Mouse (Mus musculus) MEL (cell line): ENCODE data around the gene Tor1a. TPM values are rescaled to one million over a fixed set of nuclear protein-coding genes. Genes with fewer than 3 reads are reported as not detected.

Source experiments
- DNase-seq: peaks from one replicate; pipeline ENCODE4 v3.0.0; 2011; ENCODE audit warnings: low read depth, low spot score
- H3K27ac ChIP-seq: 2 replicates; pipeline ENCODE4 v1.5.1; 2012; ENCODE audit warnings: low read depth, mild to moderate bottlenecking, control low read depth, low read length, moderate library complexity; ENCODE audit not compliant: control insufficient read depth
- H3K27me3 ChIP-seq, 2 experiments: fragments of 150-350 bp in 1 of 2; sonication (generic) in 1 of 2; 2 replicates each; pipeline ENCODE4 v1.6.1; 2012; ENCODE audit warnings: low read length in 2 of 2, mild to moderate bottlenecking in 2 of 2, improper control_type of control experiment in 1 of 2, moderate library complexity in 1 of 2; ENCODE audit not compliant: insufficient read depth in 2 of 2, control insufficient read depth in 1 of 2
- H3K36me3 ChIP-seq, 2 experiments: 2 replicates each; pipeline ENCODE4 v1.6.1; 2012 to 2014; ENCODE audit warnings: low read length in 2 of 2, improper control_type of control experiment in 1 of 2, inconsistent platforms in 1 of 2, mild to moderate bottlenecking in 1 of 2; ENCODE audit not compliant: insufficient read depth in 2 of 2, control insufficient read depth in 1 of 2
- H3K4me1 ChIP-seq, 2 experiments: fragments of 150-350 bp in 1 of 2; sonication (generic) in 1 of 2; 2 replicates each; pipeline ENCODE4 v1.6.1; 2012; ENCODE audit warnings: low read length in 2 of 2, improper control_type of control experiment in 1 of 2, mild to moderate bottlenecking in 1 of 2; ENCODE audit not compliant: insufficient read depth in 2 of 2, control insufficient read depth in 1 of 2
- H3K4me3 ChIP-seq, 2 experiments: fragments of 150-350 bp in 1 of 2; sonication (generic) in 1 of 2; 2 replicates each; pipeline ENCODE4 v1.5.1; 2012; ENCODE audit warnings: low read depth in 2 of 2, low read length in 2 of 2, mild to moderate bottlenecking in 2 of 2, moderate library complexity in 2 of 2, control low read depth in 1 of 2, improper control_type of control experiment in 1 of 2; ENCODE audit not compliant: control insufficient read depth in 1 of 2, insufficient read depth in 1 of 2
- H3K79me2 ChIP-seq: 2 replicates; pipeline ENCODE4 v1.6.1; 2012; ENCODE audit warnings: mild to moderate bottlenecking, low read length, moderate library complexity; ENCODE audit not compliant: control insufficient read depth, poor library complexity, insufficient read depth
- H3K9ac ChIP-seq: 2 replicates; pipeline ENCODE4 v1.6.1; 2012; ENCODE audit warnings: low read depth, mild to moderate bottlenecking, control low read depth, low read length, moderate library complexity; ENCODE audit not compliant: control insufficient read depth, poor library complexity, severe bottlenecking
- H3K9me3 ChIP-seq: fragments of 150-350 bp; sonication (generic); replicated peaks from 2 replicates; pipeline ENCODE4 v1.6.1; 2012; ENCODE audit warnings: mild to moderate bottlenecking, low read length, improper control_type of control experiment, moderate library complexity; ENCODE audit not compliant: insufficient read depth
- BHLHE40 ChIP-seq: IDR thresholded peaks from 2 replicates; pipeline ENCODE4 v1.6.1; 2012; ENCODE audit warnings: low read depth, mild to moderate bottlenecking, inconsistent platforms, low read length, improper control_type of control experiment, borderline replicate concordance
- CHD2 ChIP-seq: IDR thresholded peaks from 2 replicates; pipeline ENCODE4 v1.6.1; 2011; ENCODE audit warnings: low read length, improper control_type of control experiment
- ELF1 ChIP-seq: IDR thresholded peaks from 2 replicates; pipeline ENCODE4 v1.6.1; 2014; ENCODE audit warnings: low read depth, mild to moderate bottlenecking, inconsistent platforms, low read length, improper control_type of control experiment, moderate library complexity
- EP300 ChIP-seq, 2 experiments: IDR thresholded peaks; 2 replicates each; pipeline ENCODE4 v1.6.1; 2011; ENCODE audit warnings: improper control_type of control experiment in 2 of 2, low read length in 2 of 2, low read depth in 1 of 2, mild to moderate bottlenecking in 1 of 2
- GATA1 ChIP-seq: IDR thresholded peaks from 2 replicates; pipeline ENCODE4 v1.6.1; 2011; ENCODE audit warnings: low read depth, low read length, improper control_type of control experiment
- JUND ChIP-seq: IDR thresholded peaks from 2 replicates; pipeline ENCODE4 v1.6.1; 2011; ENCODE audit warnings: low read depth, mild to moderate bottlenecking, improper control_type of control experiment, low read length
- KAT2A ChIP-seq: conservative IDR thresholded peaks from 2 replicates; pipeline ENCODE4 v1.6.1; 2012; ENCODE audit warnings: low read depth, low read length, improper control_type of control experiment, inconsistent platforms
- MAX ChIP-seq: IDR thresholded peaks from 2 replicates; pipeline ENCODE4 v1.6.1; 2011; ENCODE audit warnings: low read length, improper control_type of control experiment
- MAZ ChIP-seq: IDR thresholded peaks from 2 replicates; pipeline ENCODE4 v1.6.1; 2012; ENCODE audit warnings: low read depth, mild to moderate bottlenecking, inconsistent platforms, low read length, improper control_type of control experiment
- MEF2A ChIP-seq: IDR thresholded peaks from 2 replicates; pipeline ENCODE4 v1.6.1; 2014; ENCODE audit warnings: low read depth, mild to moderate bottlenecking, inconsistent platforms, low read length, improper control_type of control experiment; ENCODE audit not compliant: poor library complexity, insufficient replicate concordance, severe bottlenecking; ENCODE audit errors: extremely low read depth
- MXI1 ChIP-seq: IDR thresholded peaks from 2 replicates; pipeline ENCODE4 v1.6.1; 2011; ENCODE audit warnings: mild to moderate bottlenecking, low read depth, low read length, improper control_type of control experiment
- MYC ChIP-seq: IDR thresholded peaks from 2 replicates; pipeline ENCODE4 v1.6.1; 2011; ENCODE audit warnings: low read depth, mild to moderate bottlenecking, low read length, improper control_type of control experiment, moderate library complexity
- NRF1 ChIP-seq: IDR thresholded peaks from 2 replicates; pipeline ENCODE4 v1.6.1; 2014; ENCODE audit warnings: low read depth, mild to moderate bottlenecking, inconsistent platforms, low read length, improper control_type of control experiment, moderate library complexity; ENCODE audit not compliant: poor library complexity, insufficient read depth, severe bottlenecking
- RCOR1 ChIP-seq: IDR thresholded peaks from 2 replicates; pipeline ENCODE4 v1.6.1; 2012; ENCODE audit warnings: low read depth, mild to moderate bottlenecking, inconsistent platforms, low read length, improper control_type of control experiment
- SMC3 ChIP-seq: IDR thresholded peaks from 2 replicates; pipeline ENCODE4 v1.6.1; 2011; ENCODE audit warnings: low read depth, low read length, improper control_type of control experiment
- TBP ChIP-seq: IDR thresholded peaks from 2 replicates; pipeline ENCODE4 v1.8.0; 2011; ENCODE audit warnings: low read depth, low read length, improper control_type of control experiment
- TCF12 ChIP-seq: IDR thresholded peaks from 2 replicates; pipeline ENCODE4 v1.6.1; 2014; ENCODE audit warnings: low read depth, mild to moderate bottlenecking, inconsistent platforms, low read length, improper control_type of control experiment, moderate library complexity
- UBTF ChIP-seq: IDR thresholded peaks from 2 replicates; pipeline ENCODE4 v1.6.1; 2012; ENCODE audit warnings: low read depth, mild to moderate bottlenecking, inconsistent platforms, low read length, improper control_type of control experiment, moderate library complexity, borderline replicate concordance; ENCODE audit not compliant: insufficient read depth
- USF1 ChIP-seq: IDR thresholded peaks from 2 replicates; pipeline ENCODE4 v1.6.1; 2014; ENCODE audit warnings: low read depth, mild to moderate bottlenecking, inconsistent platforms, low read length, improper control_type of control experiment, moderate library complexity
- USF2 ChIP-seq, 2 experiments: IDR thresholded peaks; 2 replicates each; pipeline ENCODE4 v1.6.1; 2011 to 2012; ENCODE audit warnings: improper control_type of control experiment in 2 of 2, low read length in 2 of 2, borderline replicate concordance in 1 of 2, inconsistent platforms in 1 of 2, low read depth in 1 of 2, mild to moderate bottlenecking in 1 of 2; ENCODE audit not compliant: insufficient read depth in 1 of 2
- ZMIZ1 ChIP-seq: IDR thresholded peaks from 2 replicates; pipeline ENCODE4 v1.6.1; 2012; ENCODE audit warnings: low read depth, mild to moderate bottlenecking, inconsistent platforms, low read length, improper control_type of control experiment, moderate library complexity
- ZNF384 ChIP-seq: IDR thresholded peaks from 2 replicates; pipeline ENCODE4 v1.6.1; 2012; ENCODE audit warnings: low read depth, mild to moderate bottlenecking, inconsistent platforms, low read length, improper control_type of control experiment
- polyA plus RNA-seq, 2 experiments: library from polyadenylated mRNA; stranded (reverse) in 1 of 2; unstranded in 1 of 2; fragments of >175 nt in 1 of 2; fragments of >200 nt in 1 of 2; gene quantifications; 2 replicates each; pipeline versions ENCODE4 v1.2.1 to v1.2.4; 2012; ENCODE audit warnings: low replicate concordance in 2 of 2, low read depth in 1 of 2; ENCODE audit not compliant: insufficient read length in 2 of 2, insufficient read depth in 1 of 2, missing spikeins in 1 of 2
- total RNA-seq: library from RNA; depleted of rRNA; stranded (reverse); fragments of 300-350 nt; gene quantifications from 2 replicates; pipeline ENCODE4 v1.2.3, GENCODE M21; 2012

Tor1a gene
- total and polyA plus RNA-seq, 3 experiments, result 55.6 to 60.1 TPM; not detected in 1

DNA sequence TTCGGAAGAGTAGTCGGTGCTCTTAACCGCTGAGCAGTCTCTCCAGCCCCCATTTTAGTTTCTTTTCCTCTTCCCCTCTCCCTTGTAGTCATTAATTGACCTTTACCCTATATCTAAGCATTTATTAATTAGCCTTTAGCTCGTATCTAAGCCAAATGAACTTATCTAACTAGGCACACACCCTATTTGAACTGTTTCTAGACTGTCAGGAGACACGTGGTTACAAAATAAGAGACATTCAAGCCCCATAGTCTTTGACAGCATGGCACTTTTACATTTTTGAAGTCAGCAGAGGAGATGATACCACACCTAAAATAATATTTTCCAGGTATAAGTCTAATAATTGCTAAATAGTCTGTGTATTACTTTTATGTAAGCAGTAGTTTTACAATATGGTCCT lies 26.1 kb downstream of the Tor1a start:
- Histone ChIP-seq H3K27ac (peak overlapping the region; percentile 26; the same call in 1 of the 2 replicates), H3K9me3 (no peaks in the 10 kb centered on the region), H3K36me3 (peaks cover 0 to 7% of the 10 kb centered on the region in 2 experiments; a peak in 1 of 4 replicates), H3K27me3 (peaks cover 4 to 6% of the 10 kb centered on the region in 2 experiments; a peak in 2 of 4 replicates), H3K4me3 (peak overlapping the region in 1 of 2 experiments; percentile 82; a peak in 2 of 4 replicates), H3K9ac (peak overlapping the region; percentile 51; the same call in 1 of the 2 replicates), H3K4me1 (peaks cover 0 to 4% of the 10 kb centered on the region in 2 experiments; a peak in 2 of 4 replicates), H3K79me2 (no peaks in the 10 kb centered on the region; the same call in 1 of the 2 replicates)
- TF ChIP-seq SMC3 (no peak), USF1 (peak; percentile 61), MXI1 (peak; percentile 86), TBP (no peak), MEF2A (no peak), EP300 (IDR thresholded peaks at IDR 0.05; ENCODE audit: low read depth in 1 of 2, low read length in 2 of 2) (peak in 1 of 2 experiments; percentile 51; a peak in 1 of 4 replicates), GATA1 (0 out of 2 replicates have a peak, but pooled peaks have one; percentile 6), MAX (peak; percentile 85)
- DNase-seq, result peak; percentile 52

DNA sequence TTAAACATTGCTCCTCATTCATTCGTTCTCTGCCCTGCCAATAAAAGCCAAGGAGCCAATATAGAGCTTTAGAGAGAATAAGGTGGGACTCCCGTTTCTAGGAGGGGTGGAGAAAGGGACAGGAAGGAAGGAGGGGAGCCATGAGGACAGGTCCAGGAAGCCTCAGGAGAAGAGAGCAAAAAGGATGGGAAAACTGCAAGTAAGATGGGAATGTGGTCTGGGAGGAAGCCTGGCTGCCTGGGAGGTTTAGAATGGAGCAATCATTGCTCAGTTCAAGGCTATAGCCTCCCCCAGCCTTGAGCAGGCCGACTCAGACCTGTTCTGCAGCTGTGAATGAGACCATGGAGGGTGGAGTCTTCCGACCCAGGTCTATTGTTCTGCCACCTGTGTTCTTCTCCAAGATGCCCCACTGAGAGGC lies 29.1 kb downstream of the Tor1a start:
- H3K9me3 ChIP-seq, result no peaks in the 10 kb centered on the region
- no peak overlapping the region for H3K27ac ChIP-seq
- TF ChIP-seq MAZ, result no peak
- TF ChIP-seq, all 39 proteins: peak for 0
- H3K27me3 ChIP-seq, result no peaks in the 10 kb centered on the region
- H3K4me1 ChIP-seq, result peaks cover 0 to 4% of the 10 kb centered on the region in 2 experiments; a peak in 2 of 4 replicates
- peaks cover 0 to 7% of the 10 kb centered on the region in 2 experiments; a peak in 1 of 4 replicates for H3K36me3 ChIP-seq
- H3K9ac ChIP-seq, result no peak overlapping the region
- peak; percentile 54 for DNase-seq
- H3K4me3 ChIP-seq, result peak overlapping the region in 1 of 2 experiments; percentile 25; a peak in 1 of 4 replicates
- H3K79me2 ChIP-seq, result no peaks in the 10 kb centered on the region; the same call in 1 of the 2 replicates

DNA sequence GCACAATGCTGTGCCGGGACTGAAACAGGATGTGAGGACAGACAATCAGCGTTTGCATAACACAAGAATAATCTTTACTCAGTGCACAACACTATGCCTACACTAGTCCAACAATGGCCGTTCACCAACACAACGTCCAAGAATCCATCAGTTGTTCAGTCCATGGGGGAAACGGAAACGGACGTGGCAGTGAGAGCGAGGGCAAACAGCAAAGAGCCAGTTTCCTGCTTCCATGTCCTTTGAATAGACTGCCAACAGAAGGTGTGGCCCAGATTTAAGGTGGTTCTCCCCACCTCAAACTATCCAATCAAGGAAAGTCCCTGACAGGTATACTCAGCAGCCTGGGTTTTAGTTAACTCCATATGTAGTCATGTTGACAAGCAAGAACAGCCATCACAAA lies 30.0 kb downstream of the Tor1a start:
- TF ChIP-seq NRF1 (no peak), ELF1 (no peak), MAZ (no peak), KAT2A (no peak), UBTF (no peak), USF1 (no peak), JUND (no peak), USF2 (IDR thresholded peaks at IDR 0.05; ENCODE audit: borderline replicate concordance in 1 of 2, insufficient read depth in 1 of 2, low read depth in 1 of 2, low read length in 2 of 2) (no peak), ZNF384 (no peak), EP300 (IDR thresholded peaks at IDR 0.05; ENCODE audit: low read depth in 1 of 2, low read length in 2 of 2) (no peak), MYC (no peak), BHLHE40 (no peak), CHD2 (no peak), TCF12 (no peak), ZMIZ1 (no peak), RCOR1 (no peak)
- H3K4me1 ChIP-seq, result peaks cover 0 to 4% of the 10 kb centered on the region in 2 experiments; a peak in 2 of 4 replicates
- no peak for DNase-seq
- H3K79me2 ChIP-seq, result no peaks in the 10 kb centered on the region; the same call in 1 of the 2 replicates
- H3K27ac ChIP-seq, result no peak overlapping the region
- H3K9me3 ChIP-seq, result no peaks in the 10 kb centered on the region
- peaks cover 0 to 7% of the 10 kb centered on the region in 2 experiments; a peak in 1 of 4 replicates for H3K36me3 ChIP-seq
- H3K27me3 ChIP-seq, result no peaks in the 10 kb centered on the region
- H3K9ac ChIP-seq, result no peak overlapping the region
- H3K4me3 ChIP-seq, result no peak overlapping the region
